Mouse (Mus musculus) kidney, embryonic 15.5 days (tissue): ENCODE data around the gene Gbf1. TPM values are rescaled to one million over a fixed set of nuclear protein-coding genes. Genes with fewer than 3 reads are reported as not detected.

Experiments used
- ATAC-seq: fragments of 200-750 bp; cut with Nextera tagmentation; replicated peaks from 2 replicates; pipeline ENCODE4 v1.8.0; 2017; ENCODE audit warnings: moderate TSS enrichment; ENCODE audit not compliant: low FRiP score
- H3K27ac ChIP-seq: fragments of 300-500 bp; sonication (generic); 2 replicates; pipeline ENCODE4 v1.5.1; 2015; ENCODE audit warnings: mild to moderate bottlenecking, inconsistent platforms
- H3K27me3 ChIP-seq: fragments of 300-500 bp; sonication (generic); 2 replicates; pipeline ENCODE4 v1.6.1; 2015; ENCODE audit warnings: inconsistent platforms
- H3K36me3 ChIP-seq: fragments of 300-500 bp; sonication (generic); 2 replicates; pipeline ENCODE4 v1.6.1; 2015; ENCODE audit warnings: inconsistent platforms
- H3K4me1 ChIP-seq: fragments of 300-500 bp; sonication (generic); 2 replicates; pipeline ENCODE4 v1.6.1; 2015; ENCODE audit warnings: inconsistent platforms
- H3K4me2 ChIP-seq: fragments of 300-500 bp; sonication (generic); 2 replicates; pipeline ENCODE4 v1.6.1; 2015; ENCODE audit warnings: moderate library complexity, mild to moderate bottlenecking, inconsistent platforms
- H3K4me3 ChIP-seq: fragments of 300-500 bp; sonication (generic); replicated peaks from 2 replicates; pipeline ENCODE4 v1.5.1; 2015; ENCODE audit warnings: mild to moderate bottlenecking, inconsistent platforms
- H3K9ac ChIP-seq: fragments of 300-500 bp; sonication (generic); 2 replicates; pipeline ENCODE4 v1.6.1; 2015; ENCODE audit warnings: mild to moderate bottlenecking, inconsistent platforms
- H3K9me3 ChIP-seq: fragments of 300-500 bp; sonication (generic); replicated peaks from 2 replicates; pipeline ENCODE4 v1.6.1; 2016; ENCODE audit warnings: inconsistent platforms
- WGBS: fragments of 180-500 bp; shearing (Covaris S2); methylation state at CpG from one replicate; pipeline ENCODE4 v1.1.7; 2015; ENCODE audit warnings: mixed read lengths; 5-methylcytosine and 5-hydroxymethylcytosine counted together
- polyA plus RNA-seq: library from polyadenylated mRNA; unstranded; fragments of >200 nt; fragmentation: Nextera tagmentation; extraction: Ambion mirVana; gene quantifications from 2 replicates; pipeline ENCODE4 v1.2.1, GENCODE M21; 2015

Gbf1 gene
- polyA plus RNA-seq, 1 experiment from 2014 or later, result 51.0 TPM

GRCm38 (mm10) chr19:46286047-46286446 is 133.7 kb downstream of the Gbf1 start:
- Histone ChIP-seq H3K4me2 (no peak overlapping the region), H3K4me1 (no peaks in the 10 kb centered on the region), H3K36me3 (peaks cover 63% of the 10 kb centered on the region), H3K27ac (no peak overlapping the region), H3K9me3 (no peaks in the 10 kb centered on the region), H3K27me3 (peaks cover 1% of the 10 kb centered on the region; the same call in 1 of the 2 replicates), H3K9ac (no peak overlapping the region), H3K4me3 (no peak overlapping the region)
- WGBS, result 90% methylated on average over 6 of the region's 6 CpGs
- ATAC-seq, result no peak

GRCm38 (mm10) chr19:46286926-46287325 is 134.6 kb downstream of the Gbf1 start:
- Histone ChIP-seq H3K4me3 (no peak overlapping the region), H3K27ac (no peak overlapping the region), H3K4me2 (no peak overlapping the region), H3K9me3 (no peaks in the 10 kb centered on the region), H3K36me3 (peaks cover 54% of the 10 kb centered on the region), H3K27me3 (peaks cover 6% of the 10 kb centered on the region; the same call in 1 of the 2 replicates), H3K4me1 (no peaks in the 10 kb centered on the region), H3K9ac (no peak overlapping the region)
- WGBS, result 81% methylated on average over 3 of the region's 3 CpGs
- no peak for ATAC-seq

- H3K4me2 ChIP-seq, result no peak overlapping the region
- peaks cover 48% of the 10 kb centered on the region for H3K36me3 ChIP-seq
- no peak overlapping the region for H3K27ac ChIP-seq
- ATAC-seq, result no peak
- WGBS, result 86% methylated on average over 3 of the region's 3 CpGs
- no peak overlapping the region for H3K9ac ChIP-seq
- no peaks in the 10 kb centered on the region for H3K9me3 ChIP-seq
- H3K4me3 ChIP-seq, result no peak overlapping the region
- no peaks in the 10 kb centered on the region for H3K4me1 ChIP-seq
- peaks cover 8% of the 10 kb centered on the region; the same call in 1 of the 2 replicates for H3K27me3 ChIP-seq
Observed at GRCm38 (mm10) chr19:46287566-46287965, 135.3 kb downstream of the Gbf1 start.

- Histone ChIP-seq H3K9me3 (no peaks in the 10 kb centered on the region), H3K36me3 (peaks cover 17% of the 10 kb centered on the region), H3K27me3 (peaks cover 17% of the 10 kb centered on the region; the same call in 1 of the 2 replicates), H3K4me1 (no peaks in the 10 kb centered on the region), H3K4me2 (no peak overlapping the region), H3K4me3 (no peak overlapping the region), H3K9ac (no peak overlapping the region), H3K27ac (no peak overlapping the region)
- WGBS, result 70% methylated on average over 12 of the region's 12 CpGs
- no peak for ATAC-seq
Observed at GRCm38 (mm10) chr19:46290535-46291105, 138.3 kb downstream of the Gbf1 start.

- Histone ChIP-seq H3K4me2 (no peak overlapping the region), H3K27ac (no peak overlapping the region), H3K4me1 (no peaks in the 10 kb centered on the region), H3K9me3 (no peaks in the 10 kb centered on the region), H3K27me3 (peaks cover 16% of the 10 kb centered on the region; the same call in 1 of the 2 replicates), H3K9ac (no peak overlapping the region), H3K4me3 (no peak overlapping the region), H3K36me3 (no peaks in the 10 kb centered on the region)
- ATAC-seq, result no peak
- WGBS, result 62% methylated on average over 4 of the region's 4 CpGs
Observed at GRCm38 (mm10) chr19:46296938-46297337, 144.6 kb downstream of the Gbf1 start.

- Histone ChIP-seq H3K4me2 (no peak overlapping the region), H3K9me3 (no peaks in the 10 kb centered on the region), H3K27me3 (peaks cover 5% of the 10 kb centered on the region; the same call in 1 of the 2 replicates), H3K27ac (no peak overlapping the region), H3K36me3 (no peaks in the 10 kb centered on the region), H3K4me1 (peaks cover 12% of the 10 kb centered on the region), H3K9ac (no peak overlapping the region), H3K4me3 (no peak overlapping the region)
- WGBS, result 33% methylated on average over 8 of the region's 8 CpGs
- no peak for ATAC-seq
Observed at GRCm38 (mm10) chr19:46300294-46301045, 148.2 kb downstream of the Gbf1 start.

GRCm38 (mm10) chr19:46302551-46302950 is 150.2 kb downstream of the Gbf1 start:
- 0 out of 2 replicates have a peak, but pooled peaks cover under 1% of the 10 kb centered on the region for H3K36me3 ChIP-seq
- H3K9me3 ChIP-seq, result no peaks in the 10 kb centered on the region
- WGBS, result 88% methylated on average over 4 of the region's 4 CpGs
- no peak overlapping the region for H3K4me2 ChIP-seq
- H3K4me3 ChIP-seq, result no peak overlapping the region
- H3K27me3 ChIP-seq, result peaks cover 14% of the 10 kb centered on the region
- peaks cover 18% of the 10 kb centered on the region for H3K4me1 ChIP-seq
- H3K27ac ChIP-seq, result no peak overlapping the region
- no peak overlapping the region for H3K9ac ChIP-seq
- ATAC-seq, result no peak

- H3K9ac ChIP-seq, result peak overlapping the region; percentile 36; the same call in 1 of the 2 replicates
- ATAC-seq, result no peak
- H3K4me1 ChIP-seq, result peaks cover 23% of the 10 kb centered on the region
- peak overlapping the region; percentile 90; the same call in 1 of the 2 replicates for H3K27ac ChIP-seq
- H3K36me3 ChIP-seq, result 0 out of 2 replicates have a peak, but pooled peaks cover 5% of the 10 kb centered on the region
- H3K4me3 ChIP-seq, result peak overlapping the region; percentile 76
- WGBS, result 52% methylated on average over 18 of the region's 18 CpGs
- H3K4me2 ChIP-seq, result peak overlapping the region; percentile 95
- no peaks in the 10 kb centered on the region for H3K9me3 ChIP-seq
- H3K27me3 ChIP-seq, result peaks cover 24% of the 10 kb centered on the region
Observed at GRCm38 (mm10) chr19:46303251-46304215, 151.2 kb downstream of the Gbf1 start.

- Histone ChIP-seq H3K27me3 (peaks cover 27% of the 10 kb centered on the region), H3K4me1 (peaks cover 28% of the 10 kb centered on the region), H3K4me2 (peak within 1 kb of the TSS; percentile 95), H3K9ac (peak within 1 kb of the TSS; percentile 66), H3K36me3 (0 out of 2 replicates have a peak, but pooled peaks cover 5% of the 10 kb centered on the region), H3K9me3 (no peaks in the 10 kb centered on the region), H3K27ac (peak within 1 kb of the TSS; percentile 90), H3K4me3 (peak within 1 kb of the TSS; percentile 76)
- peak; percentile 92 for ATAC-seq
- under 1% methylated on average over 39 of the region's 39 CpGs for WGBS
Observed at GRCm38 (mm10) chr19:46304216-46304841, 152.0 kb downstream of the Gbf1 start, which contains the start of gene Nfkb2. TSS of gene Nfkb2 (plus strand) at chr19:46304320.

GRCm38 (mm10) chr19:46304908-46305333 is 152.6 kb downstream of the Gbf1 start:
- peak; percentile 44 for ATAC-seq
- peaks cover 10% of the 10 kb centered on the region for H3K36me3 ChIP-seq
- peak overlapping the region; percentile 95 for H3K4me2 ChIP-seq
- H3K9me3 ChIP-seq, result no peaks in the 10 kb centered on the region
- peaks cover 32% of the 10 kb centered on the region for H3K27me3 ChIP-seq
- WGBS, result under 1% methylated on average over 34 of the region's 34 CpGs
- peak overlapping the region; percentile 76 for H3K4me3 ChIP-seq
- H3K27ac ChIP-seq, result peak overlapping the region; percentile 90
- peaks cover 28% of the 10 kb centered on the region for H3K4me1 ChIP-seq
- H3K9ac ChIP-seq, result peak overlapping the region; percentile 66
